Mouse (Mus musculus): Measurements from ENCODE around the gene Tmem151b.
A peak's percentile ranks its signal among the peaks of the same experiment; 100 is the strongest.

Tmem151b gene

DNA sequence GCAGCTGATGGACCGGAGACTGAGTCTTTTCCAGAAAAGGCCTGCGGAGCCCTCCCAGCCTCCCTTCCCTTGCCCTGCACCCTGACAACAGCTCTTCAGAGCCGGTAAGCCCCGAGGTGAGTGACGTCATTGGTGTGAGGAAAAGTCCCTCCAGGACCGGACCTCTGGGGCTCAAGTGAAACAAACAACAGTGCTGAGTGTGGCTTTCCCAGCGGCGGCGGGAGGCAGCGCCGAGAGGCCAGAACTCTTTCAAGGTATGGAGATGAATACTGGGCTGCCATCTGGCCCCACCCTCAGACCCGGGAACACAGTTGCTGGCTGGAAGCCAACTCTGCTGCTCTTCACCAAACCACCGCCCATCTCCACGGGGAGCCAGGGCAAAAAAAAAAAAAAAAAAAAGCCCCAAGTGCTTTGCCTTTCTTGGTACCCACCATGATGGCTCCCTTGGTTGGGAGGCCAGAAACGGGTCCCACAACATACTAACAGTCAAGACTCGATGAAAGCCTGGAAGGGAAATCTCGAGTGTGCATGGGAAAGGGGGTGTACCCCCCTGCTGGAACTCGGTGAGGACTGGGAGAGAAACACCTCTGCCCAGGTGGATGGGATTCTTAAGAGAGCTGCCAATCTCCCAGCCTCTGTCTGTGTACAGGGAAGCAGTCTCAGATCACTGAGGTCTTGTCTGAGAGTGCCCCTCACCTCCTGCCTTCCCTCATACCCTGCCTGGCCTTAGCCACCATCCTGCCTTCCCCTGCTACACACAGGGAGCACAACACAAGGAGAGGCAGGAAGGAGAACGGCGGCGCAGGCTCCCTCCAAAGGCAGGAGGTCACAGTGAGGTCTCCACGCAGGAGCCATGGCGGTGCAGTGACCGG lies 5.2 kb downstream of the Tmem151b start:
- peak; percentile 75 for DNase-seq

DNA sequence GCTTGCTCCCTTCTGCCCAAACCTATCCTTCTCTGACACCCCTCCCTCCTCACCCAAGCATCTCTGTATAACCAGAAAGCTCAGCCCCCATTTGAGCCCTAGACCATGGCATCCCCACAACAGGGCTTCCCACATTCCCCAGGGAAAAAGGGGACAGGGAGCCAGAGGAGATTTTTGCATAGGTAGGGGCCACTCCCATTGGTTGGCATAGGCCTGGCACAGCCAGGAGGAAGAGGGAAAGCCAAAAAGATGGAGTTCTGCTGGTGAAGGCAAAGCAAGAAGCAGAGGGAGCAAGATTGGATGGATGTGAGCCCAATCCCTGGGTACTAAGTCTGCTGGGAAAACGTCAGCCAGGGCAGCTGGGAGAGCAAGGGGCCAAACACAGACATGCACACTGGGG lies 6.4 kb downstream of the Tmem151b start:
- DNase-seq: peak; percentile 66

DNA sequence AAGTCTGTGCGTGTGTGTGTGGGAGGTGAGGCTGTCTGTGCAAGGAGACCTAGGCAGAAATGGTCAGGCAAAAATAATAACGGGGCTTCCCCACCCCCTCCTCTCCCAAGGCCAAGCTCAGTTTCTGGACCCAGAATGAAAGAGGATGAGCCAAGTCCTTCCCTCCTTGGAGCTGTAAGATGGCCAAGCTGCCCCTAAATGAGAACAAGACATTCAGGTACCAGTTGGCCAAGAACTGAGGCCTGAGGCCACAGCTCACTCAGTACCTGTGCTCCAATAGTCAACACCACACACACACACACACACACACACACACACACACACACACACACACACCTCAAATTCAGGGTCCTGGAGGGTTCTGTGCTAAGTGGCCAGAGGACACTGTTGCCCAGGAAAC lies 6.8 kb downstream of the Tmem151b start:
- peak; percentile 76 for DNase-seq

DNA sequence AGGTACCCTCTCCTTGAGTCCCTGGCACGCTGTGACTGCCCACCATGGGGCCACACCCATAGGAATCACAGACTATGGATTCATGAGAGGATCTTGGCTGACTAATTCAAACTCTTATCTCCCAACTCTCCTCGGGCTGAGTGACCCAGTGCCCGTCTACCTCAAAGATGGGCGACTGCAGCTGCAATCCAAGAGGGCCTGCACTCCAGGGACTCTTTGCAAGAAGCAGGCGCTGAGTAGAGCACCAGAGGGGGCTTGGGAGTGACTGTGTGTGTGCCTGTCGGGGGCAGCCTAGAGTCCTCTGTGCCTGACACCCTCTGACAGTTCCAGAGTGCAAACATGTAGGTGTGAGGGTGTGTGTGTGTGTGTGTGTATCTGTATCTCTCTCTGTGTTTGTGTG lies 7.3 kb downstream of the Tmem151b start:
- no peak for DNase-seq

DNA sequence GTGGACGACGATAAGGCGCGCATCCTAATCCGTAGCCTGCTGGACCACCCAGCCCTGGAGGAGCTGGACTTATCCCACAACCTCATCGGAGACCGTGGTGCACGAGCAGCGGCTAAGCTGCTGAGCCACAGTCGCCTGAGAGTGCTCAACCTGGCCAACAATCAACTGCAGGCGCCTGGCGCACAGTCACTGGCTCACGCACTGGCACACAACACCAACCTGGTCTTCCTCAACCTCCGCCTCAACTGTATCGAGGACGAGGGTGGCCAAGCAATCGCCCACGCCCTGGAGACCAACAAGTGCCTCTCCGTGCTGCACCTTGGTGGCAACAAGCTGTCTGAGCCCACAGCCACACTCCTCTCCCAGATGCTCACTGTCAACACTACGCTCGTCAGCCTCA lies 9.8 kb downstream of the Tmem151b start:
- DNase-seq: no peak

DNA sequence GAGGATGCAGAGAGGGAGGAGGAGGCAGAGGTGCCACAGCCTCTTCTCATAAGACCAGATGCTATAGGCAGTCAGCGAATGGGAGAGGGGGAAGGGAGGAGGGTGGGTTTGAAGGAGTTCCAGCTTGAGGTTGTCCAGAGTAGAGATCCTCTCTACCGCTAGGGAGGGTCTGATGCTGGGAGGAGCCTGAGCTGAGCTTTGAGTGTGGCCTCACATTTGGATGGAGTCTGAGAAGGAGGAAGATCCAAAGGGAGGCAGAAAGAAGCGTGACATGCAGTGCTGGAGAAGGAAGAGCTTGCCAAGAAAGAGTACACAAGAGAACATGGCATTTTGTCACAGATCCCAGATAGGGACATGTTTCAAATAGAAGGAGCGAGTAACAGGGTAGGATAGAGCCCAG lies 11.1 kb downstream of the Tmem151b start:
- no peak for DNase-seq

DNA sequence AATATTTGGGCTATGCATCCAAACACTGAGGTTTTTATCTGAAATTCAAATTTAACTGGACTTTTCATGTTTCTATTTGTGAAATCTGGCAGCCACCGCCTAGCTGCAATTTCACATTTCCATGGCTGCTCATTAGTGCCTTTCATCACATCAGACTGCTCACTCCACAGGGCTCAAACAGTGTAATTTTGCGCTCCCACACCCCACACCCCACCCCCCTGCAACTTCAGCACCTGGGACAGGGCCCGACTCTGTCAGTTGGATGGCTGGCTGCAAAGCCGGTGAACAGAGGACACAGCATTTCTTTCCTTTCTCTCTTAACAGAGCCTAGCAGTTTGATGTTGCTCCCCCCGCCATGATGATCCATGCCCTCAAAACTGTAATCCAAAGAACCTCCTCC lies 13.2 kb downstream of the Tmem151b start:
- no peak for DNase-seq

DNA sequence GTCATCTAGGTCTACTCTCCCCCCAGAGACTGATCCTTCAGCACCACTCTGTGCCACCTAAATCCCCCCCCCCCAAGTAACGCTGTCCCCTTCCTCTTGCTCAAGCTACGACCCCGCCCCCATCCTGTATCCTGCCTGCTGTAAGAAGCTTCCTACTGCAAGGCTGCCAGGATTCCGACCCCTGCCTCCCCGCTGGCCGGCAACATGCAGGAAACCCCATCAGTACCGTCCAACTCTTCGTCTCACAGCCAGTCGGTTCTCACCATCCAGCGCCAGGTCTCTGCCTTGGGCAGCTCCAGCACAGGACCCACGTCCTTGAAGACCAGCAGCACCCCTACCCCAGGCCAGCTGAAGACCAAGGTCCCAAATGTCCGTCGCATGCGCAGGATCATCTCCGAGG lies 16.6 kb downstream of the Tmem151b start:
- no peak for DNase-seq

DNA sequence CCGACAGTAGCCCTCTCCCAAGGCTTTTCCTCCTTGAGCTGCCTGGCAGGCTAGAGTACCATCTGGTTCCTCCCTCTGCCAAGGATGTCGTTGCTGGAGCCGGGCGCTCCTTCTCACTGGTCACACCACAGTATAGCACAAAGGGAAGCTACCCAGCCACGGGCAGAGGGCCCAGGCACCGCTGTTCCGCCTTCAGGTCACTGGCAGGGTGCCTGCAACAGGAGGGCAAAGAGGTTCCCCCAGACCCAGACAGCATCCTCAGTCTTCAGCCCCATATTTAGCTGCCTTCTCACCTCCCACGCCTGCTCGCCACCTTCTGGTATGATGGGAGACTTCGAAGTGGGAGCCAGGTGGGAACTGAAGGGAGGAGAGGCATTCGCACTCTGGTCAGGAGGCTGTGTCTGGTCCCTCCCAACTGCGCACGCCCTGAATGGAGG lies 19.1 kb downstream of the Tmem151b start:
- DNase-seq: peak; percentile 95

DNA sequence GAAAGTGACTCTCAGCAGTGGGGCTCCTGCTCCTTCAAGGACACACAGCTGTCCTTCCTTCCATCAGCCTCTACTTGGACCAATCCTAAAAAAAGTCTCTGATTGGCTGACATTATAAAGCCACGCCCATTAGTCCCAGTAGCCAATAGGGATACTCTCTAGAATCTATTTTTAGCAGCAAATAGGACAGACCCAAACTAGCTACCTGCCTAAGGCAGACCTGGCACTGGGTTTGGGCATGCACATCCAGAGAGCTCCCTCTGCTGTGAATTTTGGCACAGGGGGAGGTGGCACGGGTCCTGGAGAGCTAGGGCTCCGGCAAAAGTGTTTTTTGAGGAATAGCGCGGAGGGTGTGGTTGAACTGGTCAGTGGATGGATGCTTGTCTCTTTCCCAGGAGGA lies 22.9 kb downstream of the Tmem151b start:
- peak; percentile 72 for DNase-seq

DNA sequence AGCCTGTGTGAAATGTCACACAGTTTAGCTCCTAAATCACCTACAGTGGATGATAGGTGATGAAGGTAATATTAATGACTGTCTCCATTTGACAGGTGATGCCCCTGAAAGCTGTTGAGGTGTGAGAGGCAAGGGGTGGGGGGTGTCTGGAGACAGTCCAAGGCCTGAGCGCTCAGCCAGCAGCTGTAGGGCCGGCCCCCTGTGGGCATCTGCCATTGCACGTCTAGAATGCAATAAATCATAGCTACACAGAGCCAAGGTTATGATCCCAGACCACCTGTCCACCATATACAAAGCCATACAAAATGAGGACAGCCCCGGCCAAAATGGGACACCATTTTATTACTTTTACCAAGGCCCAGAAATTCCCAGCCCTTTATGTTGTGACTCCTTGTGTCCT lies 24.5 kb downstream of the Tmem151b start:
- DNase-seq: peak; percentile 67

DNA sequence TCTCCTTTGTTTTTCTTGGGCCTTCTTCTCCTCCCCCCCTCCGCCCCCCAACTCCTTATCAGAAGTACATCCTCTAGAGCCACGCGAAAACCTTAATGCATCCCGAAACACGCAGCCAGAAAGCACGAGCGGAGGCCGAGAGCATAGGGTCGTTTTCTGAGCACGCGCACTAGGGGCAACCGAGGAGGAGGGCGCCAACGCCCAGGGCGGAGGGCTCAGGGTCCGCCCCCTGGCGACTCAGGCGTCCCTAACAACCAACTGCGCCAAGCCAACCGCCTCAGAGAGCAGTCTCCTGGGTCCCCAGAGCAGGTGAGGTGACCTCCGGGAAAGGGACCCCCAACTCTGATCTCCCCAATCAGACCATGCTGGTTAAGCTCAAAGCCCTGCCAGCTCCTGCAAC lies 26.2 kb downstream of the Tmem151b start, which contains the start of gene Tcte1:
Tcte1 (plus strand) TSS at position 172 of the 400 bp plus-strand sequence.
- no peak for DNase-seq

DNA sequence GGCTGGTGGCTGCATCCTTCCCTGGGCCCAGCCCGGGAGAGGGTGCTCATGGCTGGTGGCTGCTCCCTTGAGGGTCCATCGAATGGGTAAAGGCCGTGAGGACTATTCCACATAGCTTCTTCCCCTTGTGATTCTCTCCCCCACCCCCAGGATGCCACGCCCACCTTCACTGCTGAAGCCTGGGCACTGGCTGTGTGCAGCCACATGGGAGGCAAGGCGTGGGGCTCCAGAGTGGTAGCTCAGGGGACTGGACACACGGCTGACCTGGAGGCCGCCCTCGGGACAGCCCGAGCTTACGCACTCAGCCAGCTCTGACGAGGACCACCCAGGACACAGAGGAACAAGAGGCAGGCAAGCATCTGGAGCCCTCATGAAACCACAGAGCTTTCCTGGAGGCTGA lies 29.3 kb downstream of the Tmem151b start:
- peak; percentile 61 for DNase-seq

DNA sequence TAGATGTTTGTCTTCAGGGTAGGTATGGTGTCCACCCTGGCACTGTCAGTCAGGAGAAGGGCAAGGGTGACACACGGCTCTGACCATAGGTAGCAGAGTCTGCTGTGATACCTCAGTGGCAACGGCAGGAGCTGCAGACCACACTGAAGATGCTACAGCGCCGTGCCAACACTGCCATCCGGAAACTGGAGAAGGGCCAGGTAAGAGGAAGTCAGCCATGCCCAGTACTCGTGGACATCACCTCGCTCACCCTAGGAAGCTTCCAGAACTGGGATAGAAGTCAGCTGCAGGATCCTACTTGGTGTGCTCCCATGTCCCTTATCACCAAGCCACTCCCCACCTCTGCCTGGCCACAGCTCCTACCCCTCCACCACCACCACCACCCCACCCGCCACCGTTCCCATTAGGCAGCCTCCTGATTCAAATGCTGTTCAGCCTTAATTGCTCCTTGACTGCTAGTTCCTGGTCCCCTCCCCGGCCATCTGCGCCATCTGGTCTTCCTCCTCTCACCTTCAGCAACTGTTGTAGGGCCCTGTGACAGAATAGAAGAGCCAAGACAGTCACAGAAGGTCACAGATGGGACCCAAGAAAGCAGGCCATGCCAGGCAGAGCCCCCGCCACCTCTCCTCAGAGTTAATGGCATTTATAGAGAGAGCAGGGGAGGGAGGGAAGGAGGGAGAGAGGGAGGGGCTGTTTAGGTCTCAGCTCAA lies 30.6 kb downstream of the Tmem151b start:
- DNase-seq: peak; percentile 96

DNA sequence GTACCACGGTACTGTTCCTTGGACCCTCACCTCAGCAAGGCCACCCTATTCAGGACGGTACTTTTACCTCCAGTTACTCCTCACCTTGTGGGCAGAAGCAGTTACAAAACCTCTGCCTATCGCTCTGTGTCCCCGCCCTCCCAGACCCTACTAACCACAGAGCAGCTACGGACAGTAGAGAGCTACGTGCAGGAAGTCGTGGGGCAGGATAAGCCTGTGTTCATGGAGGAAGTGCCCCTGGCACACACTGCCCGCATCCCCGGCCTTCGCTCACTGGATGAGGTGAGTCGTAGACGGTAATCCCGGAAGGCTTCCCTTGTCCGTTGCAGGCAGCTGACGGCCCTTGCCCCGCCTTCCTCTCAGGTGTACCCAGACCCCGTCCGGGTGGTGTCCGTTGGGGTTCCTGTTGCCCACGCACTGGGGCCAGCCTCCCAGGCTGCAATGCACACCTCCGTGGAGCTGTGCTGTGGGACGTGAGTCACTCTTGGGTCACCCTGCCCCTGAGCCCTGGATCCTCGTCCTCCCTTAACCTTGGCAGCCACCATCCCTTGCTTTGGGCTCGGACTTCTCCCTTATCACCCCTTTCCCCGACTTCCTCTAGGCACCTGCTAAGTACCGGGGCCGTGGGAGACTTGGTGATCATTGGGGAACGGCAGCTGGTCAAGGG lies 31.8 kb downstream of the Tmem151b start:
- DNase-seq: peak; percentile 61

DNA sequence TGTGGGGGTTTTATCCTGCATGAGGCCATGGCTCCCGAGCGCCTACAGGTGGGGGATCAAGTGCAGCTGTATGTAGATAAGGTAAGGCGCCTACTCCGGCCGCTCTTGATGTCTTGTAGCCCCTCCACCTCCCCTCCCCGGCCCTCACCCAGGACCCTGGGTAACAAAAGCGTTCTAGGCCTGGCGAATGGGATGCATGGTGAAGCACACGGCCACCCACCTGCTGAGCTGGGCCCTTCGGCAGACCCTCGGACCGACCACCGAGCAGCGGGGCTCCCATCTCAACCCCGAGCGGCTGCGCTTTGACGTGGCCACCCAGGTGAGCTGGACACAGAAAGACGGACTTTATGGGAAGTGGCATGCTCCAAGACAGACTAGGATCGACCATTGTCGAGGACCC lies 32.3 kb downstream of the Tmem151b start:
- DNase-seq: no peak

DNA sequence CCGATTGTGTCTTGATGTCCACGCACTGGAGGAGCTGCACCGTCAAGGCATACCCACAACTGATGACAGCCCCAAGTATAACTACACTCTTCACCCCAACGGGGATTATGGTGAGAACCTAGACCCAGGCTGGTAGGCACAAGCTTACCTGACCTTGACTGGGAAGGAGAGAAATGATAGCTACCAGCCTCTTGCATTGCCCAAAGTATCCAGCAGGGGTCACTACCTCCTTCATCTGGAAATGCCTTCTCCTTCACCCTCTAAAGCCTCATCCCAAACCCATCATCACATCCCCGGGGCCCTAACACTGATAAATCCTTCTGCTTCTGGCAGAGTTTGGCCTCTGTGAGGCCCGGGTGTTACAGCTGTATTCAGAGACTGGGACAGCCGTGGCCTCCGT lies 33.0 kb downstream of the Tmem151b start:
- peak; percentile 96 for DNase-seq

DNA sequence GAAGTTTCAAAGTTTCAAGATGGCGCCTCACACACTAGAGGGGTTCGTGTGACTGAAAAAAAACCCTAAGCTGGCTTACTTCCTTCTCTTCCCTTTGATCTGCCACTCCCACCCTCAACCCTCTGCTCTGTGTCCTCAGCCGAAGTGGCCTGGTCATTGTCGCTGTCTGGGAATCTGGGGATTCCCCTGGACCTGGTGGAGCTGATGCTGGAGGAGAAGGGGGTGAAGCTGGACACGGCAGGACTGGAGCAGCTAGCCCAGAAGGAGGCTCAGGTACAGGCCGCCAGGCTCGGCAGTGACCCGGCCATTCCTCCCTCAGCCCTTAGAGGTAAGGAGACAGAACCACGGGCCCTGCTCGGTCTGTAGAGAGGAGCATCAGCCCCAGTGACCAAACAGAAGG lies 33.7 kb downstream of the Tmem151b start:
- DNase-seq: peak; percentile 46

DNA sequence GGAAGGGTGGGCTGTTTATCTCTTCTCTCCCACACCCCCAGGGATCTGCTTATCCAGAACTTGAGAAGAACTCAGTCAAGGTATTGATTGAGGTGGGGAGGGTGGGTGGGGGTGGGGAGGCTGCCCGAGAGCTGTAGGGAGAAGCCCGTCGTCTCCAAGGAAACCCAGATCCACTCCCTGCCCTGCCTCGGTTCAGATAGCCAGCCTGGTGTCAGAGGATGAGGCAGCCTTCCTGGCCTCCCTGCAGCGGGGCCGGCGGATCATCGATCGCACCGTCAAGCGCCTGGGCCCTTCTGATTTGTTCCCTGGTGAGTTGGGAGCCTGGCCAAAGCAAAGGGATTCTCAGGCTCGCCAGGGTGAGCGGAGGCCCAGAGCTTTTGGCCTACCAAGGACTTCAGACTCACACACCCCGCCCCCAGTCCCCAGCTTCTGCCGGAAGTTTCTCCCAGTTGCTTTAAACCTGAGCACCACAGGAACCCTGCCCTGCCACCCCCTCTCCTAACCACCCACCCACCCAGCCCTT lies 34.2 kb downstream of the Tmem151b start:
- DNase-seq: peak; percentile 50

DNA sequence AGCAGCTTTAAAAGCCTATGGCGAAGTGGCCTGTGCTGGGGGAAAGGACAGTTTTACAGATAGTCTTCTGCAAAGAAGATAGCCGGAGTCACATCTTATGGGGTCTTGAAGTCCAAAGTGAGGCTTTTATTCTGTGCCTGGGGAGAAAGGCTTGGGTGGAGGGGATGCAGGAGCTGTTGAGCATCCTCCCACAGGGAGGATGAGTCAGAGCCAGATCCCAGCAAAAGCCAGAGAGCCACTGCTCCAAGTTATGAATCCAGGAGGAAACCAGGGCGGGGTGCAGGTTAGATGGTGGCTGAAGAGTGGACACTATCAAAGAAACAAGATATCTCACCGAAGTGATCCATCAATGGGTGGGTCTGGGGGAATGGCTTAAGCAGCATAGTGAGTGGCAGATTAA lies 37.7 kb downstream of the Tmem151b start:
- DNase-seq: peak; percentile 13

DNA sequence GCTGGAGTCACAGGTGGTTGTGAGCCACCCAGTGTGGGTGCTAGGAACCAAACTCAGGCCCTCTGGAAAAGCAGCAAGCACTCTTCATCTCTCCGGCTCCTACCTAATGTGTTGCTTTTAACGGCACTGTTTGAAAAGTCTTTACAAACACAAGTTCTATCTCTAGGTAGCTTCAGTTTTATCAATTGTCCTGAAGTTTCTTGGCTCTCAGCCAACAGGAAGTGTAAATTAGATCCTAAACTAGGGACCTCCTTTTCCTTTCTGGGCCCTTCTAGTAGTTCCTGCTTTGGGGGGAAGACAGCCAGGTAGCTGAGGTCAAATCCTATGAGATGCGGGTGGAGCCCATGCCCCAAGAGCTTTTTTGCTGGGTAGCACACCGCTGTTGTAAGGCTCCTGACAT lies 38.6 kb downstream of the Tmem151b start:
- DNase-seq: peak; percentile 14

DNA sequence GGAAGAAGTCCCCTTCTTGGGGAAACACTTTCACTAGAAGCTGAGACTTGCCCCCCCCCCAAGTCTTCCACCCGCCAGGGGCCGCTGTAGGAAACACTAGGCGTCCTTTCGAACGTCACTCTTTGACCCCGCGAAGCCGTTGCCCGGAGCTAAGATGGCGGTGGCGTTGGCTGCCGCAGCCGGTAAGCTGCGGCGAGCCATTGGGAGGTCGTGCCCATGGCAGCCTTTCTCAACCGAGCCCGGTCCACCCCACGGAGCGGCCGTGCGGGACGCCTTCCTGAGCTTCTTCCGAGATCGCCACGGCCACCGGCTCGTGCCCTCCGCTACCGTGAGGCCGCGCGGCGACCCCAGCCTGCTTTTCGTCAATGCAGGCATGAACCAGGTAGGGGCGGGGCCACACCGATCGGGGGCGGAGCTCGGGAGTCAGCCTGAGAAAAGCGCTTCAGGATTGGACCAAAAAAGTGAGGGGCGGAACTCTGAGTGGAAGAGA lies 42.7 kb downstream of the Tmem151b start, which contains the start of gene Aars2:
Aars2 (plus strand) TSS at position 142 of the 490 bp plus-strand sequence.
- peak; percentile 94 for DNase-seq

DNA sequence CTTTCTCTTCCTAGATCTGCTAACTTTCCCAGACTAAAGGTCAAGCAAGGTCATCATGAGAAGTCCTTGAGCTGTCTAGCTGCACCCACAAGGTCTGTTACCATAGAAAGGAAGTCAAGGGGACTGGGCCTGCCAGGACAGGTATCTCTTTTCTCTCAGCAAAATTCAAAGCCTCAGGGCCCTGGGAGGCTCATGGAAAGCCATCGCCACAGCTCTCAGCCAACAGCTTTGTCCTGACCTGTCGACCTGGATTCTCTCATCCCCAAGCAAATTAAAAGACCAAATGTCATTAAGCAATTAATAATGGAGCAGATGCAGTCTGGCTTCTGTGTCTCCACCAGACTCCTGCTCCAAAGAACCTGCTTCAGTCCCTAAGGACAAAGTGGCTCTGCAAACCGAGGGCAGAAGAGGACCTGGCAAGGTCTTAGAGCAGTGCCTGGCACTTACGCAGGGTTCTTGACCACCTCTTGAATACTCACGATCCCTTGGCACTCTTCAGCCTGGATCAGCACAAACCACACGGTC lies 43.5 kb downstream of the Tmem151b start:
- peak; percentile 63 for DNase-seq
